Mouse (Mus musculus): ENCODE measurements at regions not wholly inside any gene's neighbourhood (a gene's known extent, or its start where the extent isn't known, plus 50 kb on each side); places are given as distances from the start of the nearest gene placed in this dataset.
A peak's percentile ranks its signal among the peaks of the same experiment; 100 is the strongest.
"Not testable (repeated sequence)": the region's sequence is repeated elsewhere in the genome, so short reads cannot be mapped to it uniquely, and the experiment has no call there.

GRCm38 (mm10) chr2:78606388-78606787, 261.5 kb upstream of the Ube2e3 start:
- no peak for DNase-seq (ENCODE audit: low spot score in 2 of 2)

- no peak for DNase-seq (ENCODE audit: low spot score in 2 of 2)
Observed at GRCm38 (mm10) chr2:78600753-78601152, 267.2 kb upstream of the Ube2e3 start.

- no peak for DNase-seq (ENCODE audit: low spot score in 2 of 2)
Observed at GRCm38 (mm10) chr2:78598039-78598438, 269.9 kb upstream of the Ube2e3 start.

GRCm38 (mm10) chr2:78596251-78596650, 271.7 kb upstream of the Ube2e3 start:
- peak in 1 of 2 experiments; percentile 13 for DNase-seq (ENCODE audit: low spot score in 2 of 2)

GRCm38 (mm10) chr2:78580013-78580412, 287.9 kb upstream of the Ube2e3 start:
- DNase-seq (ENCODE audit: low spot score in 2 of 2): no peak

- no peak for DNase-seq (ENCODE audit: low spot score in 2 of 2)
Observed at GRCm38 (mm10) chr2:78572492-78572891, 295.4 kb upstream of the Ube2e3 start.

- no peak for DNase-seq (ENCODE audit: low spot score in 2 of 2)
Observed at GRCm38 (mm10) chr2:78558128-78558527, 309.8 kb upstream of the Ube2e3 start.

GRCm38 (mm10) chr2:78551085-78551484, 316.8 kb upstream of the Ube2e3 start:
- no peak for DNase-seq (ENCODE audit: low spot score in 2 of 2)

- no peak for DNase-seq (ENCODE audit: low spot score in 2 of 2)
Observed at GRCm38 (mm10) chr2:78548683-78549467, 319.0 kb upstream of the Ube2e3 start.

- peak; percentile 28 to 54 for DNase-seq (ENCODE audit: low spot score in 2 of 2)
Observed at GRCm38 (mm10) chr2:78547286-78547685, 320.6 kb upstream of the Ube2e3 start.

- DNase-seq (ENCODE audit: low spot score in 2 of 2): no peak
Observed at GRCm38 (mm10) chr2:78540422-78540821, 327.5 kb upstream of the Ube2e3 start.

GRCm38 (mm10) chr2:78539592-78540300, 328.2 kb upstream of the Ube2e3 start:
- no peak for DNase-seq (ENCODE audit: low spot score in 2 of 2)

GRCm38 (mm10) chr2:78537574-78537973, 330.4 kb upstream of the Ube2e3 start:
- no peak for DNase-seq (ENCODE audit: low spot score in 2 of 2)

GRCm38 (mm10) chr2:78533881-78534280, 334.0 kb upstream of the Ube2e3 start:
- not testable (repeated sequence) for DNase-seq (ENCODE audit: low spot score in 2 of 2)

GRCm38 (mm10) chr2:78530535-78530934, 337.4 kb upstream of the Ube2e3 start:
- no peak for DNase-seq (ENCODE audit: low spot score in 2 of 2)

GRCm38 (mm10) chr2:78520258-78521023, 347.5 kb upstream of the Ube2e3 start:
- no peak for DNase-seq (ENCODE audit: low spot score in 2 of 2)

- DNase-seq (ENCODE audit: low spot score in 2 of 2): no peak
Observed at GRCm38 (mm10) chr2:78493115-78493514, 374.8 kb upstream of the Ube2e3 start.

- no peak for DNase-seq (ENCODE audit: low spot score in 2 of 2)
Observed at GRCm38 (mm10) chr2:78480036-78480435, 387.9 kb upstream of the Ube2e3 start.

- DNase-seq (ENCODE audit: low spot score in 2 of 2): no peak
Observed at GRCm38 (mm10) chr2:78459444-78459843, 408.5 kb upstream of the Ube2e3 start.

GRCm38 (mm10) chr2:78453411-78453810, 414.5 kb upstream of the Ube2e3 start:
- no peak for DNase-seq (ENCODE audit: low spot score in 2 of 2)

GRCm38 (mm10) chr2:78436816-78437215, 431.1 kb upstream of the Ube2e3 start:
- DNase-seq (ENCODE audit: low spot score in 2 of 2): no peak

GRCm38 (mm10) chr2:78435071-78435470, 432.9 kb upstream of the Ube2e3 start:
- DNase-seq (ENCODE audit: low spot score in 2 of 2): no peak

All from adrenal gland, adult 18-20 months (tissue).